Mouse (Mus musculus) lung, embryonic 15.5 days (tissue): ENCODE measurements around the gene Stag1. TPM values are rescaled to one million over a fixed set of nuclear protein-coding genes. Genes with fewer than 3 reads are reported as not detected.
"Not testable (repeated sequence)": the region's sequence is repeated elsewhere in the genome, so short reads cannot be mapped to it uniquely, and the experiment has no call there.

Experiments used
- ATAC-seq: fragments of 200-750 bp; cut with Nextera tagmentation; 2 replicates; pipeline ENCODE4 v1.8.0; 2017; ENCODE audit warnings: moderate number of reproducible peaks, borderline replicate concordance; ENCODE audit not compliant: low FRiP score, low TSS enrichment; ENCODE audit errors: extremely low read depth
- H3K27ac ChIP-seq: fragments of 300-500 bp; sonication (generic); 2 replicates; pipeline ENCODE4 v1.5.1; 2015; ENCODE audit warnings: moderate library complexity, mild to moderate bottlenecking, inconsistent platforms
- H3K27me3 ChIP-seq: fragments of 300-500 bp; sonication (generic); 2 replicates; pipeline ENCODE4 v1.6.1; 2015; ENCODE audit warnings: inconsistent platforms
- H3K36me3 ChIP-seq: fragments of 300-500 bp; sonication (generic); 2 replicates; pipeline ENCODE4 v1.6.1; 2015; ENCODE audit warnings: inconsistent platforms
- H3K4me1 ChIP-seq: fragments of 300-500 bp; sonication (generic); 2 replicates; pipeline ENCODE4 v1.6.1; 2015; ENCODE audit warnings: inconsistent platforms
- H3K4me2 ChIP-seq: fragments of 300-500 bp; sonication (generic); 2 replicates; pipeline ENCODE4 v1.6.1; 2015; ENCODE audit warnings: inconsistent platforms, mild to moderate bottlenecking, moderate library complexity
- H3K4me3 ChIP-seq: fragments of 300-500 bp; sonication (generic); 2 replicates; pipeline ENCODE4 v1.5.1; 2015; ENCODE audit warnings: mild to moderate bottlenecking, inconsistent platforms
- H3K9ac ChIP-seq: fragments of 300-500 bp; sonication (generic); 2 replicates; pipeline ENCODE4 v1.6.1; 2015; ENCODE audit warnings: inconsistent platforms
- H3K9me3 ChIP-seq: fragments of 300-500 bp; sonication (generic); 2 replicates; pipeline ENCODE4 v1.6.1; 2016; ENCODE audit warnings: inconsistent platforms
- WGBS: fragments of 180-500 bp; shearing (Covaris S2); methylation state at CpG from one replicate; pipeline ENCODE4 v1.1.7; 2015; 5-methylcytosine and 5-hydroxymethylcytosine counted together
- polyA plus RNA-seq: library from polyadenylated mRNA; unstranded; fragments of >200 nt; fragmentation: Nextera tagmentation; extraction: Ambion mirVana; gene quantifications from 2 replicates; pipeline ENCODE4 v1.2.1, GENCODE M21; 2015

Gene Stag1
- polyA plus RNA-seq, 1 experiment from 2014 or later, result 43.1 TPM

- Histone ChIP-seq H3K4me1 (no peaks in the 10 kb centered on the region), H3K4me2 (no peak overlapping the region), H3K4me3 (no peak overlapping the region), H3K27me3 (no peaks in the 10 kb centered on the region), H3K9ac (no peak overlapping the region), H3K27ac (no peak overlapping the region), H3K36me3 (no peaks in the 10 kb centered on the region), H3K9me3 (no peaks in the 10 kb centered on the region)
- no peak for ATAC-seq
- 94% methylated on average over 1 of the region's 1 CpGs for WGBS
Observed at GRCm38 (mm10) chr9:100707644-100708043, 110.0 kb downstream of the Stag1 start.

DNA sequence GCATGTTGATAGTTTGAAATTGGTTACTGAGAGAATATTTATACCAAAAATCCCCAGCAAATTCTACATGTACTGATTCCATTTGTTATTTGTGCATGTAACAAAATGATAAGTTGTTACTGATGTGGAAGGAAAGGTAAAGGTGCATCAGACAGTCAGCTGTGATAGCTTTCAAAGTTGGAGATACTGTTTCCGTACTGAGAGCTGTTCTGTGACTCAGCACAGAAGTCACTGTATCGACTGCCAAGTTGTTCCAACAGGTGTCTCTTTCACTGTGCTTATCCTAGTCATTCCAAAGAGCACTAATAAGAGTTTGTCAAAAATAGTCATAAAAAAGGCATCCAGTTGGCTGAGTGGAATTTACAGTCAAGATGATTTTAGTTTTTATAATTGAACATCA, 114.1 kb downstream of the Stag1 start:
- no peak for ATAC-seq
- no peaks in the 10 kb centered on the region for H3K4me1 ChIP-seq
- no peak overlapping the region for H3K9ac ChIP-seq
- 58% methylated on average over 2 of the region's 2 CpGs for WGBS
- H3K9me3 ChIP-seq, result no peaks in the 10 kb centered on the region
- H3K27ac ChIP-seq, result no peak overlapping the region
- H3K27me3 ChIP-seq, result no peaks in the 10 kb centered on the region
- H3K4me3 ChIP-seq, result no peak overlapping the region
- no peaks in the 10 kb centered on the region for H3K36me3 ChIP-seq
- no peak overlapping the region for H3K4me2 ChIP-seq

- not testable (repeated sequence) for H3K9me3 ChIP-seq, H3K4me2 ChIP-seq, H3K4me1 ChIP-seq, H3K27me3 ChIP-seq, H3K9ac ChIP-seq, H3K4me3 ChIP-seq, H3K36me3 ChIP-seq, H3K27ac ChIP-seq, ATAC-seq
- 90% methylated on average over 2 of the region's 2 CpGs for WGBS
Observed at GRCm38 (mm10) chr9:100724832-100725231, 127.2 kb downstream of the Stag1 start.

GRCm38 (mm10) chr9:100731839-100732238, 134.2 kb downstream of the Stag1 start:
- ATAC-seq, result no peak
- 86% methylated on average over 1 of the region's 1 CpGs for WGBS

GRCm38 (mm10) chr9:100733907-100734440, 136.4 kb downstream of the Stag1 start:
- H3K4me3 ChIP-seq, result no peak overlapping the region
- H3K9ac ChIP-seq, result no peak overlapping the region
- 81% methylated on average over 6 of the region's 6 CpGs for WGBS
- ATAC-seq, result no peak
- no peaks in the 10 kb centered on the region for H3K4me1 ChIP-seq
- no peaks in the 10 kb centered on the region for H3K9me3 ChIP-seq
- H3K36me3 ChIP-seq, result no peaks in the 10 kb centered on the region
- H3K27me3 ChIP-seq, result no peaks in the 10 kb centered on the region
- no peak overlapping the region for H3K4me2 ChIP-seq
- no peak overlapping the region for H3K27ac ChIP-seq

More at GRCm38 (mm10) chr9:100731839-100732238, 134.2 kb downstream of the Stag1 start:
- H3K36me3 ChIP-seq, result no peaks in the 10 kb centered on the region
- H3K9me3 ChIP-seq, result no peaks in the 10 kb centered on the region
- H3K4me3 ChIP-seq, result no peak overlapping the region
- H3K27me3 ChIP-seq, result no peaks in the 10 kb centered on the region
- H3K27ac ChIP-seq, result no peak overlapping the region
- H3K4me2 ChIP-seq, result no peak overlapping the region
- H3K9ac ChIP-seq, result no peak overlapping the region
- H3K4me1 ChIP-seq, result no peaks in the 10 kb centered on the region

GRCm38 (mm10) chr9:100735993-100736645, 138.5 kb downstream of the Stag1 start:
- Histone ChIP-seq H3K4me1 (no peaks in the 10 kb centered on the region), H3K9ac (no peak overlapping the region), H3K4me3 (no peak overlapping the region), H3K36me3 (no peaks in the 10 kb centered on the region), H3K27ac (no peak overlapping the region), H3K9me3 (no peaks in the 10 kb centered on the region), H3K4me2 (no peak overlapping the region), H3K27me3 (no peaks in the 10 kb centered on the region)
- ATAC-seq, result no peak
- WGBS, result 62% methylated on average over 4 of the region's 4 CpGs

DNA sequence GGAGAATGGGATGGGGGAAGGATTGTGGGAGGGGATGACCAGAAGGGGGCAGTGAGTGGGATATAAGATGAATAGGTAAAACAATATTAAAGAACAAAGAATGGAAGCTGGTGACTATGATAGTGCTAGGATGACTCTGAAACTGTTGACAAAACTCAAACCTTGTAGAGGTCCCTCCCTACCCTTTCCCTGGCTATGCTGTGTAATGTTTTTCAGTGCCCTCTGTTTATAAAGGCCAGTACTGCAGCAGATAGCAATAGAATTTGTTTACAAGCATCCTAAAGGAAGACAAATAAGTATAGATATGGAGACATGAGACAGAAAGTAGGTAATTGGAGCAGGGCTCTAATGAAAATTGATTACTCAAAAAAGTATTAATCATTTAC, 139.0 kb downstream of the Stag1 start:
- no peak overlapping the region for H3K9ac ChIP-seq
- no peaks in the 10 kb centered on the region for H3K9me3 ChIP-seq
- ATAC-seq, result no peak

DNA sequence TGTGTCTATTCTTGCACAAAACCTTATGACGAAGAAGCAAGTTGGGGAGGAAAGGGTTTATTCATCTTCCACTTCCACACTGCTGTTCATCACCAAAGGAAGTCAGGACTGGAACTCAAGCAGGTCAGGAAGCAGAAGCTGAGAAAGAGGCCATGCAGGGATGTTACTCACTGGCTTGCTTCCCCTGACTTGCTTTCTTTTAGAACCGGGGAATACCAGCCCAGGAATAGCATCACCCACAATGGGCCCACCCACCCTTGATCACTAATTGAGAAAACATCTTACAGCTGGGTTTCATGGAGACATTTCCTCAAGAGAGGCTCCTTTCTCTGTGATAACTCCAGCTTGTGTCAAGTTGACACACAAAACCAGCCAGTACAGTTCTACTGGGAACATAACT, 179.6 kb downstream of the Stag1 start:
- not testable (repeated sequence) for H3K36me3 ChIP-seq, H3K4me3 ChIP-seq, H3K27me3 ChIP-seq, H3K9me3 ChIP-seq, H3K27ac ChIP-seq, H3K9ac ChIP-seq, H3K4me1 ChIP-seq, H3K4me2 ChIP-seq, ATAC-seq
- WGBS, result 62% methylated on average over 2 of the region's 2 CpGs

More for the DNA sequence above, 139.0 kb downstream of the Stag1 start:
- Histone ChIP-seq H3K27ac (no peak overlapping the region), H3K4me2 (no peak overlapping the region), H3K36me3 (no peaks in the 10 kb centered on the region), H3K27me3 (no peaks in the 10 kb centered on the region), H3K4me1 (no peaks in the 10 kb centered on the region), H3K4me3 (no peak overlapping the region)

- Histone ChIP-seq H3K4me1 (no peaks in the 10 kb centered on the region), H3K36me3 (0 out of 2 replicates have a peak, but pooled peaks cover 6% of the 10 kb centered on the region), H3K4me3 (no peak overlapping the region), H3K9ac (no peak overlapping the region), H3K9me3 (no peaks in the 10 kb centered on the region), H3K27me3 (no peaks in the 10 kb centered on the region), H3K4me2 (no peak overlapping the region), H3K27ac (no peak overlapping the region)
- WGBS, result 80% methylated on average over 4 of the region's 4 CpGs
- ATAC-seq, result no peak
Observed at GRCm38 (mm10) chr9:100865984-100866383, 268.4 kb downstream of the Stag1 start.

DNA sequence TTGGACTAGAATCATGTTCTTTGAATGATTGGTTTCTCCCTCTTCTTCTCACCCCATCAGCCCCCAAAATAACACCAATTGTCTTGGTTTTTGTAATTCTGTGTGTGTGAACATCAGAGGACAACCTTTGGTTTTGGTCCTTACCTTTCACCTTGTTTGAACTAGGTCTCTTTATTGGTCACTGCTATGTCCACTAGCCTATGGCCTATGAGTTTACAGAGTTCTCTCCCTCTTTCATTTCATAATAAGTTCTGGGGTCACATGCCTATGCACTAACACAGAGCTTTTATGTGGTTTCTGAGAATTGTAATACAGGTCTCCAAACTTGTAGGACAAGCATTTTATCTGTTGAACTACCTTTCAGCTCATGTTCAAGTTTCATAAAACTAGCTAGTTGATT, 272.0 kb downstream of the Stag1 start:
- Histone ChIP-seq H3K36me3 (0 out of 2 replicates have a peak, but pooled peaks cover 3% of the 10 kb centered on the region), H3K9me3 (no peaks in the 10 kb centered on the region), H3K27me3 (no peaks in the 10 kb centered on the region), H3K4me2 (no peak overlapping the region), H3K27ac (no peak overlapping the region), H3K9ac (no peak overlapping the region), H3K4me3 (no peak overlapping the region), H3K4me1 (no peaks in the 10 kb centered on the region)
- no peak for ATAC-seq

DNA sequence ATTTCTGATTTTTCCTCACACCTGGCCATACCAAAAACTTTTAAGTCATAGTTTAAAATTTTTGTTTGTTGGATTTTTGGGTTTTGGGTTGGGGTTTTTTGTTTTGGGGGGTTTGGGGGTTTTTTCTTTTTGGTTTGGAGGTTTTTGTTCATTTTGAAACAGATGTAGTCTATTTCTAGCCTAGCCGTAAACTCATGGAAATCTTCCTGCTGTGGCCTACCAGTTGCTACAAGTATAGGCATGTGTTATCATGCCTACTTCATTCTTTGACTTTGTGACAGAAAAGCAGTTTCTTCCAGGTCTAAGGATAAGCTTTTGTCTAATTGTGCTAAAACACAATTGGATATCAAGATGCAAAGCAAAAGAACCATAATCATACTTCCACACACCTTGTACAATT, 298.5 kb downstream of the Stag1 start:
- Histone ChIP-seq H3K4me3 (no peak overlapping the region), H3K4me2 (no peak overlapping the region), H3K36me3 (0 out of 2 replicates have a peak, but pooled peaks cover 5% of the 10 kb centered on the region), H3K4me1 (no peaks in the 10 kb centered on the region), H3K27me3 (no peaks in the 10 kb centered on the region), H3K27ac (no peak overlapping the region), H3K9me3 (no peaks in the 10 kb centered on the region), H3K9ac (no peak overlapping the region)
- no peak for ATAC-seq
- WGBS, result 100% methylated on average over 1 of the region's 1 CpGs

- Histone ChIP-seq H3K27me3 (no peaks in the 10 kb centered on the region), H3K9me3 (no peaks in the 10 kb centered on the region), H3K36me3 (0 out of 2 replicates have a peak, but pooled peaks cover 5% of the 10 kb centered on the region), H3K4me3 (no peak overlapping the region), H3K9ac (no peak overlapping the region), H3K4me2 (no peak overlapping the region), H3K27ac (no peak overlapping the region), H3K4me1 (no peaks in the 10 kb centered on the region)
- ATAC-seq, result no peak
- 84% methylated on average over 4 of the region's 4 CpGs for WGBS
Observed at GRCm38 (mm10) chr9:100898042-100898441, 300.4 kb downstream of the Stag1 start.

DNA sequence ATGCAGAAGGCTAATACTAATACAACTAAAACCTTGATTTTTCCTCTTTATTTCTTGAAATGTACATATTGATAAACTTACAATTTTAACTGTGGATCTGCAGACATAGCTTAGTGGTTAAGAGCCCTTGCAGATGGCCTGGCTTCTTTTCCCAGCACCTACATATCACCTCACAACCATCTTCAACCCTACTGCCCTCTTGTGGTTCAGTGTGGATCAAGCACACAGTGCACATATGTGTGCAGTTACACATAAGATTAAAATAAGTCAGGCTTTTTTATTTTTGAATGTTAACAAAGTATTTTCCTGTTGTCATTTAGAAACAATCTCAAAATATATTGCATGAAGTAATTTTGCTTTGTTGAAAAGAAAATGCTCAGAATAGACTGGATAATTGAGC, 312.8 kb downstream of the Stag1 start:
- Histone ChIP-seq H3K9ac (no peak overlapping the region), H3K27me3 (no peaks in the 10 kb centered on the region), H3K27ac (no peak overlapping the region), H3K36me3 (peaks cover 14% of the 10 kb centered on the region), H3K4me2 (no peak overlapping the region), H3K4me3 (no peak overlapping the region), H3K9me3 (no peaks in the 10 kb centered on the region), H3K4me1 (no peaks in the 10 kb centered on the region)
- no peak for ATAC-seq
